Mouse (Mus musculus) thymus, adult 2 months (tissue): ENCODE measurements around the gene Otop2.

Source experiments
- CTCF ChIP-seq: fragments of 200-500 bp; IDR thresholded peaks from 2 replicates; pipeline ENCODE4 v1.5.1; 2012; ENCODE audit warnings: mild to moderate bottlenecking, control low read depth, low read length, moderate library complexity, borderline replicate concordance; ENCODE audit not compliant: control insufficient read depth, poor library complexity, insufficient read depth; ENCODE audit errors: extremely low read depth
- POLR2A ChIP-seq: fragments of 200-500 bp; IDR thresholded peaks from 2 replicates; pipeline ENCODE4 v1.6.1; 2012; ENCODE audit warnings: mild to moderate bottlenecking, low read length, control low read depth, moderate library complexity; ENCODE audit not compliant: control insufficient read depth, poor library complexity, insufficient read depth; ENCODE audit errors: extremely low read depth

- TF ChIP-seq CTCF = no peak
- no peak for TF ChIP-seq POLR2A
Observed at GRCm38 (mm10) chr11:115377854-115378253, 70.9 kb downstream of the Otop2 start.
